Mouse (Mus musculus) forebrain, postnatal 0 days (tissue): ENCODE measurements around the gene Ncapd3. TPM values are rescaled to one million over a fixed set of nuclear protein-coding genes. Genes with fewer than 3 reads are reported as not detected.

Source experiments
- ATAC-seq: fragments of 200-750 bp; cut with Nextera tagmentation; 2 replicates; pipeline ENCODE4 v1.8.0; 2017; ENCODE audit warnings: mild to moderate bottlenecking, moderate library complexity
- DNase-seq: peaks from one replicate; pipeline ENCODE4 v3.0.0-alpha.2; 2015
- H3K27ac ChIP-seq: fragments of 300-500 bp; sonication (generic); 2 replicates; pipeline ENCODE4 v1.5.1; 2014; ENCODE audit warnings: low read depth, mild to moderate bottlenecking, antibody characterized with exemption, low read length, moderate library complexity, mixed read lengths
- H3K27me3 ChIP-seq: fragments of 300-500 bp; sonication (generic); 2 replicates; pipeline ENCODE4 v1.6.1; 2014; ENCODE audit warnings: mild to moderate bottlenecking, low read length, mixed read lengths; ENCODE audit not compliant: insufficient read depth
- H3K36me3 ChIP-seq: fragments of 300-500 bp; sonication (generic); 2 replicates; pipeline ENCODE4 v1.6.1; 2014; ENCODE audit warnings: mild to moderate bottlenecking, moderate library complexity; ENCODE audit not compliant: insufficient read depth
- H3K4me1 ChIP-seq: fragments of 300-500 bp; sonication (generic); 2 replicates; pipeline ENCODE4 v1.6.1; 2014; ENCODE audit warnings: antibody characterized with exemption; ENCODE audit not compliant: insufficient read depth
- H3K4me2 ChIP-seq: fragments of 300-500 bp; sonication (generic); 2 replicates; pipeline ENCODE4 v1.6.1; 2014; ENCODE audit warnings: low read depth, mild to moderate bottlenecking, moderate library complexity
- H3K4me3 ChIP-seq: fragments of 300-500 bp; sonication (generic); 2 replicates; pipeline ENCODE4 v1.5.1; 2014; ENCODE audit warnings: low read depth, low read length, mixed read lengths
- H3K9ac ChIP-seq: fragments of 300-500 bp; sonication (generic); 2 replicates; pipeline ENCODE4 v1.6.1; 2014; ENCODE audit warnings: mild to moderate bottlenecking
- H3K9me3 ChIP-seq: fragments of 300-500 bp; sonication (generic); 2 replicates; pipeline ENCODE4 v1.6.1; 2016; ENCODE audit warnings: low read length
- CTCF ChIP-seq: sonication (generic); IDR thresholded peaks from 2 replicates; pipeline ENCODE4 v1.5.1; 2016; ENCODE audit warnings: antibody characterized with exemption, control low read depth, low read depth
- WGBS: fragments of 180-500 bp; shearing (Covaris S2); extraction: QIAGEN DNeasy Blood & Tissue Kit; methylation state at CpG from one replicate; pipeline ENCODE4 v1.1.7; 2014; 5-methylcytosine and 5-hydroxymethylcytosine counted together
- polyA plus RNA-seq: library from polyadenylated mRNA; unstranded; fragments of >200 nt; fragmentation: Nextera tagmentation; extraction: Ambion mirVana; gene quantifications from 2 replicates; pipeline ENCODE4 v1.2.1, GENCODE M21; 2015
- total RNA-seq: library from RNA; depleted of rRNA; stranded (reverse); fragments of >200 nt; gene quantifications from 2 replicates; pipeline ENCODE4 v1.2.3, GENCODE M21; 2014

Ncapd3 gene
- total and polyA plus RNA-seq, 2 experiments from 2014 or later = 6.2 to 23.1 TPM

DNA sequence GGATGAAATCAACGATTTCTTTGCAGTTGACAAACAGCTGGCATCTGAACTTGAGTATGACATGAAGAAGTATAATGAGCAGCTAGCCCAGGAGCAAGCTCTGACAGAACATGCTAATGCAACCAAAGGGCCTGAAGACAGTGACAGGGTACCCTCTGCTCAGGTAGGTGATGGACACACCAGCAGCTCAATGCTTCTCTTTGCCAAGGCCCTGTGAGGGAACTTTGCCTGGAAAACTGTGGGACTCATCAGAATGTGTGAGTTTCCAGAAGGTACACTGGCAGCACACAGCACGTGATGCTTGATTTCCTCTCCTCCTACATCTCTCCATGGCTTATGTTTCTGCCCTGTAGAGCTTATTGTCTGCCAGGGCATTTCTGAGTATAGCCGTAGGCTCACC lies 57.4 kb downstream of the Ncapd3 start:
- H3K27ac ChIP-seq = no peak overlapping the region
- H3K36me3 ChIP-seq = peaks cover 62% of the 10 kb centered on the region
- no peak overlapping the region for H3K9ac ChIP-seq
- DNase-seq (no peak), ATAC-seq (no peak)
- H3K4me2 ChIP-seq = no peak overlapping the region
- no peaks in the 10 kb centered on the region for H3K9me3 ChIP-seq
- no peaks in the 10 kb centered on the region for H3K27me3 ChIP-seq
- 92% methylated on average over 3 of the region's 3 CpGs for WGBS
- TF ChIP-seq CTCF = no peak
- 0 out of 2 replicates have a peak, but pooled peaks cover 3% of the 10 kb centered on the region for H3K4me1 ChIP-seq
- H3K4me3 ChIP-seq = no peak overlapping the region

DNA sequence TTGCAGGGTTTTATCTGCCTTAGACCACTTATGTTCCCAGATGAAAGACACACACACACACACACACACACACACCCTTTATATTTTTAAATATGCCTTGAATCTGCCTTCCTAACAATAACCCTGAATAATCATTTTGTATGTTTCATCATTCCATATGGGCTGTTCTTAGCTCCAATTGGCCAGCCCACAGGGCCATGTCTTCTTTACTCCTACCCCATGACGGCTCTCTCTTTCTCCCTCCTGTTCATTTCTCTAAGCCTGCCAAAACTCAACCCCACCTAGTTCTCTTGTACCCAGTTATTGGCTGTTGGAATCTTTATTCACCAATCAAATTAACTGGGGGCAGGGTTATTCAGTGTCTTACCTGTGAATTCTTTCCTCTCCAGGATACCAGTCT lies 60.2 kb downstream of the Ncapd3 start:
- Histone ChIP-seq H3K9ac (no peak overlapping the region), H3K4me3 (no peak overlapping the region), H3K4me1 (0 out of 2 replicates have a peak, but pooled peaks cover 3% of the 10 kb centered on the region), H3K36me3 (peaks cover 54% of the 10 kb centered on the region), H3K27ac (0 out of 2 replicates have a peak overlapping the region, but pooled peaks have one; percentile 6), H3K4me2 (no peak overlapping the region), H3K27me3 (no peaks in the 10 kb centered on the region), H3K9me3 (no peaks in the 10 kb centered on the region)
- peak; percentile 30 for DNase-seq
- no peak for TF ChIP-seq CTCF
- peak; percentile 63 for ATAC-seq
- 44% methylated on average over 1 of the region's 1 CpGs for WGBS

DNA sequence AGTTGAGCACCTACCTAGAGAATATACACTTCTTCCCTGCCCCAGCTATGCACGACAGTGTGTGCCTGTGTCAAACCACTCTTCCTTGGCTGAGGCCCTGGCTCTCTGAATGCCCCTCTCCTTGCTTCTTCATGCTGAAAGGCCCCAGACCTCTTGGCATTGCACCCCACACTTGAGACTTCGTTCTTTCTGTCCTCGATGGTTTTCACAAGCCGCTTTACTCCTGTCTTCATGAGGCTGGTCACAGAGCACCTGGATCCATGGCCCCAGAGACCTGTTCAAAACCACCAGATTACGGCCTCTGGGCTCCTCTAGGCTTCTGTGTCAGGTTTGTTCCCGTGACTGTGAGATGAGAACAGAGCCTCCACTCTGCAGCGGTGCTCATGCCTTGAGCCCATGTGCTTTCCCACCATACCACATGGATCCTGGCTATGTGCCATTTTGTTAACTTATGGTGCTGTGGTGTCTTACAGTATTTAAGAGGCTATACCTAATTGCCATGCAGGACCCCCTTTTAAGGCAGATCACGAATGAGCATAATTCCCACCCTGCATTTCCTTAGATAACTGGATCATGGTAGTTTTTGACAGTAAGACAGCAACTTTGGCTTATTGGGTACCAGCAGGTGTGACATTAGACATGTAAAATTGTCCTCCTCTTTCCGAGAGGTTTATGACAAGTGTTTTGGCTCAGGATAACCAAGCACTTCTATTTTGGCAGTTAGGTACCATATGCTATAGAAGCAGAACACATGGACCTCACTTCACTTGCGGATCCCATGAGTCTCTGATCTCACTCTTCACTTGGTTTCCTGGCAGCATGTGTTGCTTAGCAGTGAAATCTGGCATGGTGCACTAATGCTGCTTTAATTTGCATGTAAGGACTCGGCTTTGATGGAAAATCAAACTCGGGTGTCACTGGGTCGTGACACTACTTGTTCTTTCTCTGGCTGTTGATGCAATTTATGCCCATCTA lies 61.1 kb downstream of the Ncapd3 start:
- no peak for TF ChIP-seq CTCF
- no peak overlapping the region for H3K4me2 ChIP-seq
- H3K27me3 ChIP-seq = no peaks in the 10 kb centered on the region
- peaks cover 51% of the 10 kb centered on the region for H3K36me3 ChIP-seq
- H3K4me1 ChIP-seq = 0 out of 2 replicates have a peak, but pooled peaks cover 3% of the 10 kb centered on the region
- peak overlapping the region; percentile 64 for H3K27ac ChIP-seq
- no peak overlapping the region for H3K9ac ChIP-seq
- no peaks in the 10 kb centered on the region for H3K9me3 ChIP-seq
- WGBS = 71% methylated on average over 13 of the region's 13 CpGs
- peak; percentile 78 for DNase-seq
- H3K4me3 ChIP-seq = no peak overlapping the region
- peak; percentile 86 for ATAC-seq

DNA sequence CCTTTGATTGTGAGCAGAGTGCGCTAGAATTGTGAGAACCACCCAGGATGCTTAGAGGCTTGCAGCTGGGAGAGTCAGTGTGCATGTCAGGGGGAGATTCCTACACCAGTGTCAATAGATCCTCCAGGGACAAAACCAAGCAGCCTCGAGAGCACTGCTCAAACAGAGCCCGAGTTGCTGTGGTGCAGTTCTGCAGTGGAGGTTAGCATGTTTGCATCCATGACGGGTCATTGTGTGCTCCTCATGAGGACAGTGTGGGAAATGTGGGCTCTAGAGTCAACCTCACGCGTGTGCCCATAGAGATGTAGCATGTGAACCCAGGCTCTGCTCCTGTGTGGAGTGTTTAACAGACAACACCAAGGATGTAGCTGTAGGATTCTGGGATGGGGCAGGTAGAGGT lies 62.9 kb downstream of the Ncapd3 start:
- Histone ChIP-seq H3K36me3 (peaks cover 49% of the 10 kb centered on the region), H3K4me2 (no peak overlapping the region), H3K27me3 (no peaks in the 10 kb centered on the region), H3K4me3 (no peak overlapping the region), H3K27ac (no peak overlapping the region), H3K9me3 (no peaks in the 10 kb centered on the region), H3K4me1 (0 out of 2 replicates have a peak, but pooled peaks cover 3% of the 10 kb centered on the region), H3K9ac (no peak overlapping the region)
- WGBS = 76% methylated on average over 6 of the region's 6 CpGs
- TF ChIP-seq CTCF = no peak
- DNase-seq (no peak), ATAC-seq (no peak)

DNA sequence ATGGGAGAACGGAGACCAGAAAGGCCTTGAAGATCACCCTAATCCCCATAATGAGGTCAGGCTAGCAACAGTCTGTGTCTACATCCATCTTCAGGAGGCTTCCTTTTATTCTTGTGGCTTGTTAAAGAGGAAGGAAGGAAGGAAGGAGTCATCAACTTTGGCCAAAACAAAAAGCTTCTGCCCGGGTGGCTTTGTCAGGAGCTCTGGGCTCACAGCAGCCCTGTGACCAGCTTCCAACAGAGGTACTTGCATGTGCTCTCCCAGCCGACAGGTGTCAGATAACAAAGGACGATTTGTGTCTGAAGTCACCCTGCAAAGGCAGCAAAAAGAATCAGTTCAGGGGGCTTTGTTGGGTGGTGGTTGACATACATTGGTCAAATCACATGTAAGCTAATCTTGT lies 68.1 kb downstream of the Ncapd3 start:
- ATAC-seq = no peak
- DNase-seq = no peak
- Histone ChIP-seq H3K27me3 (no peaks in the 10 kb centered on the region), H3K27ac (no peak overlapping the region), H3K9ac (no peak overlapping the region), H3K4me1 (no peaks in the 10 kb centered on the region), H3K4me3 (no peak overlapping the region), H3K36me3 (peaks cover 65% of the 10 kb centered on the region), H3K4me2 (no peak overlapping the region), H3K9me3 (no peaks in the 10 kb centered on the region)
- whole genome bisulfite sequencing = 20% methylated on average over 4 of the region's 4 CpGs
- no peak for TF ChIP-seq CTCF

DNA sequence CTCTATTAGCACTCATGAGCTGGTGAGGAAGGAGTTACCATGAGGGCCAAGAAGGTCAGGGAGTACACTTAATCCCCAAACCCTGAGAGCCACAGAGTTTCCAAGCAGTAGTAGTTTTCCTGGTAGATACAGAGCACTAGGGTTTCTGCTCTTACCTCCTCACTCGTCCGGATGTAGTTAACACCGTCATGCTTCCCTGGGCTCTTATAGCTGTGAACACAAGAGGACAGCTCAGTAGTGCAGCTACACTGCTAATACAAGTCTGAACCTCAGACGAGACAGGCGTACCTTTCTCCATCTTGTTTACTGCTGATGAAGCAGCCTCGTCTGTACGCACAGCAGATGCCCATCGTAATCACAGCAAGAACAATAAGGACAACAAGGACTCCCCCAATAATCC lies 68.6 kb downstream of the Ncapd3 start:
- Histone ChIP-seq H3K4me3 (no peak overlapping the region), H3K4me1 (no peaks in the 10 kb centered on the region), H3K27ac (no peak overlapping the region), H3K36me3 (peaks cover 68% of the 10 kb centered on the region), H3K9me3 (no peaks in the 10 kb centered on the region), H3K4me2 (no peak overlapping the region), H3K9ac (no peak overlapping the region), H3K27me3 (no peaks in the 10 kb centered on the region)
- ATAC-seq (no peak), DNase-seq (no peak)
- no peak for TF ChIP-seq CTCF
- WGBS = 79% methylated on average over 8 of the region's 8 CpGs

DNA sequence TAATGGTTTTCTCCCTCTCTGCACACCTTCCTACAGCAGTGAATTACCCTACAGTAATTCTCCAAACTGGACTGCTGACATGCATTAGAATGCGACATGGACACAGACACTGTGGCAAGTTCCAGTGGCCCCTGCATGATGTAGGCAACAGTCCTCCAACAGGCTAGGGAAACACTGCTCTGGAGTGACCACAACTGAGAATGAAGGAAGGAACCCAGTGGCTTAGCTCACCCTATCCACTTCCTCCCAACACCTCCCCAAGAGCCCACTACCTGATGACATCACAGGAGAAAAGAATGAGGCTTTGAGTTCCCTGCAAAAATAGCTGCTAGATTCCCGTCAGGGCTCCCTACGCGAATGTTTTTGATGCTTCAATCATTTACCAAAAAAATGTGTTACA lies 69.5 kb downstream of the Ncapd3 start:
- Histone ChIP-seq H3K4me3 (no peak overlapping the region), H3K4me1 (no peaks in the 10 kb centered on the region), H3K9me3 (no peaks in the 10 kb centered on the region), H3K4me2 (no peak overlapping the region), H3K36me3 (peaks cover 64% of the 10 kb centered on the region), H3K9ac (no peak overlapping the region), H3K27ac (no peak overlapping the region), H3K27me3 (no peaks in the 10 kb centered on the region)
- ATAC-seq (no peak), DNase-seq (no peak)
- 81% methylated on average over 4 of the region's 4 CpGs for WGBS
- no peak for TF ChIP-seq CTCF
